Mouse (Mus musculus) heart, embryonic 14.5 days (tissue): ENCODE results near the gene Mapk1. TPM values are rescaled to one million over a fixed set of nuclear protein-coding genes. Genes with fewer than 3 reads are reported as not detected.

Source experiments
- ATAC-seq: fragments of 200-750 bp; cut with Nextera tagmentation; 2 replicates; pipeline ENCODE4 v1.8.0; 2017; ENCODE audit warnings: low read depth, moderate TSS enrichment; ENCODE audit not compliant: insufficient number of reproducible peaks, insufficient read depth, low FRiP score
- H3K27ac ChIP-seq, 2 experiments: fragments of 200-500 bp in 1 of 2; fragments of 300-500 bp in 1 of 2; sonication (generic) in 1 of 2; replicated peaks in 1 of 2; 2 replicates each; pipeline ENCODE4 v1.5.1; 2012 to 2014; ENCODE audit warnings: low read depth in 2 of 2, low read length in 2 of 2, control low read depth in 1 of 2, mild to moderate bottlenecking in 1 of 2, mixed read lengths in 1 of 2; ENCODE audit not compliant: control insufficient read depth in 1 of 2, insufficient read depth in 1 of 2
- H3K27me3 ChIP-seq: fragments of 300-500 bp; sonication (generic); 2 replicates; pipeline ENCODE4 v1.6.1; 2014; ENCODE audit warnings: mild to moderate bottlenecking, low read length, control low read depth; ENCODE audit not compliant: control insufficient read depth, insufficient read depth
- H3K36me3 ChIP-seq: fragments of 300-500 bp; sonication (generic); 2 replicates; pipeline ENCODE4 v1.6.1; 2014; ENCODE audit warnings: mild to moderate bottlenecking, control low read depth, low read length, mixed read lengths; ENCODE audit not compliant: control insufficient read depth, insufficient read depth
- H3K4me1 ChIP-seq, 2 experiments: fragments of 200-500 bp in 1 of 2; fragments of 300-500 bp in 1 of 2; sonication (generic) in 1 of 2; 2 replicates each; pipeline ENCODE4 v1.6.1; 2012 to 2014; ENCODE audit warnings: low read length in 2 of 2, control low read depth in 1 of 2, mixed read lengths in 1 of 2; ENCODE audit not compliant: control insufficient read depth in 2 of 2, insufficient read depth in 2 of 2
- H3K4me2 ChIP-seq: fragments of 300-500 bp; sonication (generic); 2 replicates; pipeline ENCODE4 v1.6.1; 2014; ENCODE audit warnings: mild to moderate bottlenecking, low read length
- H3K4me3 ChIP-seq, 2 experiments: fragments of 200-500 bp in 1 of 2; fragments of 300-500 bp in 1 of 2; sonication (generic) in 1 of 2; 2 replicates each; pipeline ENCODE4 v1.5.1; 2012 to 2014; ENCODE audit warnings: low read length in 2 of 2, mild to moderate bottlenecking in 2 of 2, control low read depth in 1 of 2, low read depth in 1 of 2, moderate library complexity in 1 of 2; ENCODE audit not compliant: control insufficient read depth in 1 of 2, insufficient read depth in 1 of 2
- H3K9ac ChIP-seq: fragments of 300-500 bp; sonication (generic); 2 replicates; pipeline ENCODE4 v1.6.1; 2014; ENCODE audit warnings: mild to moderate bottlenecking, low read length
- H3K9me3 ChIP-seq: fragments of 300-500 bp; sonication (generic); 2 replicates; pipeline ENCODE4 v1.6.1; 2016; ENCODE audit warnings: low read length, control low read depth; ENCODE audit not compliant: control insufficient read depth
- WGBS: fragments of 180-500 bp; shearing (Covaris S2); extraction: QIAGEN DNeasy Blood & Tissue Kit; methylation state at CpG from one replicate; pipeline ENCODE4 v1.1.7; 2014; 5-methylcytosine and 5-hydroxymethylcytosine counted together
- polyA plus RNA-seq: library from polyadenylated mRNA; unstranded; fragments of >200 nt; fragmentation: Nextera tagmentation; extraction: Ambion mirVana; gene quantifications from 2 replicates; pipeline ENCODE4 v1.2.1, GENCODE M21; 2014

Gene Mapk1
- polyA plus RNA-seq, 1 experiment from 2014 or later, result 162 TPM

GRCm38 (mm10) chr16:17015853-17016230 is 32.7 kb downstream of the Mapk1 start:
- H3K4me2 ChIP-seq, result no peak overlapping the region
- no peak overlapping the region for H3K4me3 ChIP-seq
- WGBS, result 86% methylated on average over 3 of the region's 3 CpGs
- H3K9ac ChIP-seq, result no peak overlapping the region
- no peak for ATAC-seq
- no peaks in the 10 kb centered on the region for H3K9me3 ChIP-seq
- H3K27ac ChIP-seq, result no peak overlapping the region
- no peaks in the 10 kb centered on the region for H3K27me3 ChIP-seq
- H3K36me3 ChIP-seq, result peaks cover 50% of the 10 kb centered on the region
- 0 out of 4 replicates have a peak, but pooled peaks cover 0 to 8% of the 10 kb centered on the region in 2 experiments for H3K4me1 ChIP-seq

DNA sequence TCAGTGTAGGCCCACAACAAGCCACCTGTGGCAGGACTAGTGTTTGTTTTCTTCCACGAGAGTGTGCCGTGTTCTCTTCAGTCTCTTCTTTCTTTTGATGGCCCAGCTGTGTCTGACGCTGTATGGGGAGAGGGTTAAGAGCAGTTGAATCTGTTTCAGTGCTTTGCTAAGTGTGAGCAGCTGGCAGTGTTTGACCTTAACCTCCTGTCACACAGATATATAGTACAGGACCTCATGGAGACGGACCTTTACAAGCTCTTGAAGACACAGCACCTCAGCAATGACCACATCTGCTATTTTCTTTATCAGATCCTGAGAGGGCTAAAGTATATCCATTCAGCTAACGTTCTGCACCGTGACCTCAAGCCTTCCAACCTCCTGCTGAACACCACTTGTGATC is 34.9 kb downstream of the Mapk1 start:
- Histone ChIP-seq H3K9me3 (no peaks in the 10 kb centered on the region), H3K27me3 (no peaks in the 10 kb centered on the region), H3K9ac (no peak overlapping the region), H3K4me3 (no peak overlapping the region), H3K4me2 (no peak overlapping the region), H3K4me1 (0 out of 4 replicates have a peak, but pooled peaks cover 0 to 8% of the 10 kb centered on the region in 2 experiments), H3K27ac (no peak overlapping the region), H3K36me3 (peaks cover 68% of the 10 kb centered on the region)
- ATAC-seq, result no peak
- WGBS, result 63% methylated on average over 6 of the region's 6 CpGs

GRCm38 (mm10) chr16:17024469-17025148 is 41.4 kb downstream of the Mapk1 start:
- 83% methylated on average over 3 of the region's 3 CpGs for WGBS

DNA sequence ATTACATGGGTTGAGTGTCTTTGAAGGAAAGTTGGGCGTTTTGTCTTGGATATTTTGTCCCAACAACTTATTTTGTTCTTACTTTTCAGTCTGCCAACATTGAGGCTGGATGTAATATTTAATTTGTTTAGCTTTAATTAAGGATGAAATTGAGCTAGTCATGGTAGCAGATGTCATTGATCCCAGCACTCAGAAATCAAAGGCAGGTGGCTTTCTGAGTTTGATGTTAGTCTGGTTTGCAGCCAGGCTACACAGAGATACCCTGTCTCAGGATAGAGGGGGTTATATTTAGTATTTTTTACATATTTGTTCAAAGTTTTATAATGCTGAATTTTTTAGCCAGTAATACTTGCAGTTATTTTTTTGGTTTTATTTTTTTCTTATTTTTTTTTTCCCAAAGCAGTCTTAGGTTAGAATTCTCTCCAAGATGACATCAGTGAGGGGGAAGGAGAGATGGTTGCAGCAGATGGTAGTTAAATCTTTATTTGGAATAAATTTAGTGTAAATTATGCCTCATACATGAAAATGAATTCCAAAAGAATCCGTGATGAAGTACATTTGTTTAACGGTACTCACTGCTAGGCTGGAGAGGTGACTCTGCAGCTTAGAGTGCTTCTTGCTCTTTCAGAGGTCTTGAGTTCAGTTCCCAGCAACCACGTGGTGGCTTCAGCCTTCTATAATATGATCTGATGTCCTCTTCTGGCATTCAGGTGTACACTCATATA is 47.0 kb downstream of the Mapk1 start:
- H3K27me3 ChIP-seq, result no peaks in the 10 kb centered on the region
- peaks cover 87% of the 10 kb centered on the region for H3K36me3 ChIP-seq
- ATAC-seq, result no peak
- 92% methylated on average over 4 of the region's 4 CpGs for WGBS
- H3K4me3 ChIP-seq, result no peak overlapping the region
- no peak overlapping the region for H3K27ac ChIP-seq
- no peaks in the 10 kb centered on the region for H3K4me1 ChIP-seq
- no peak overlapping the region for H3K4me2 ChIP-seq
- no peak overlapping the region for H3K9ac ChIP-seq
- H3K9me3 ChIP-seq, result no peaks in the 10 kb centered on the region

More at GRCm38 (mm10) chr16:17024469-17025148, 41.4 kb downstream of the Mapk1 start:
- Histone ChIP-seq H3K27ac (no peak overlapping the region), H3K27me3 (no peaks in the 10 kb centered on the region), H3K9ac (no peak overlapping the region), H3K36me3 (peaks cover 81% of the 10 kb centered on the region), H3K4me2 (no peak overlapping the region), H3K4me3 (no peak overlapping the region), H3K9me3 (no peaks in the 10 kb centered on the region), H3K4me1 (no peaks in the 10 kb centered on the region; a peak in 1 of 4 replicates)
- no peak for ATAC-seq

DNA sequence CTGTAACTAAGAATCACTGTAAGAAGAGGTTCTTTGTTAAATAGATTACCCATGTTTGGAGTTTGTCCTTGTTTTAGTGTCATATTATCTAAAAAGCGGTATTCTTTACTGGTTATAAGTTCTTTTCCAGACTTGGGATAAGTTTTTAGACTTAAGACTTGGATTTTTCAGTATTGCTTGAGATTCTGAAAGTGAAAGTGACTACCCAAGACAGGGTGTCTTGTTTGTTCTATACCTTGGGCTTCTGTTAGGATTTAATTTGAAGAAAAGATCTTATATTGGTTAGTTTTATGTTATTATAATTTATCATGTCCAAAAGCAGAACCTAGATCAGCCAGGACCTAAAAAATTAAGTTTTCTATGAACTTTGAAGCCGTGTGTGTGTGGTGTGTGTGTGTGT is 50.6 kb downstream of the Mapk1 start:
- WGBS, result 97% methylated on average over 2 of the region's 2 CpGs
- H3K4me1 ChIP-seq, result no peaks in the 10 kb centered on the region
- H3K9ac ChIP-seq, result no peak overlapping the region
- no peaks in the 10 kb centered on the region for H3K27me3 ChIP-seq
- H3K27ac ChIP-seq, result no peak overlapping the region
- H3K9me3 ChIP-seq, result no peaks in the 10 kb centered on the region
- H3K4me2 ChIP-seq, result no peak overlapping the region
- no peak overlapping the region for H3K4me3 ChIP-seq
- no peak for ATAC-seq
- H3K36me3 ChIP-seq, result peaks cover 92% of the 10 kb centered on the region

DNA sequence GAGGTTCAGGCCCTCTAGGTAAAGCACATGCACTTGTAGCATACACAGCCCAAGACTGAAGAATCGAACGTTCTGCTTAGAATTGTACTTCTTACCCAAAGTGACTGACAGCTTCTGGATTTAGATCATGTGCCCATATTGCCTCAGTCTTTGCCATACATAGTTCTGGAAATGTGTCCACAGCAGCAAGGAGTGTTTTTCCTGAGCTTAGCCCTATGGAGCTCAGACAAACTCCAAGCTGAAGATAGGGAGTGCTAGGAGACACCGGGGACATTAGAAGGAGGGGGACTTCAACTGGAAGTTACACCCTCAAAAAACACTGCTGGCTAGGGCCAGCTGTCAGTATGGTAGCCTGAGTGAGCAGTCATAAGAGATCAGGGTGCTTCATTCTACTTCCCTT is 57.5 kb downstream of the Mapk1 start:
- no peaks in the 10 kb centered on the region for H3K9me3 ChIP-seq
- H3K4me2 ChIP-seq, result no peak overlapping the region
- 94% methylated on average over 3 of the region's 3 CpGs for WGBS
- peaks cover 98% of the 10 kb centered on the region for H3K36me3 ChIP-seq
- no peak overlapping the region for H3K4me3 ChIP-seq
- H3K27me3 ChIP-seq, result no peaks in the 10 kb centered on the region
- ATAC-seq, result no peak
- H3K4me1 ChIP-seq, result no peaks in the 10 kb centered on the region; a peak in 1 of 4 replicates
- H3K27ac ChIP-seq, result no peak overlapping the region
- no peak overlapping the region for H3K9ac ChIP-seq

DNA sequence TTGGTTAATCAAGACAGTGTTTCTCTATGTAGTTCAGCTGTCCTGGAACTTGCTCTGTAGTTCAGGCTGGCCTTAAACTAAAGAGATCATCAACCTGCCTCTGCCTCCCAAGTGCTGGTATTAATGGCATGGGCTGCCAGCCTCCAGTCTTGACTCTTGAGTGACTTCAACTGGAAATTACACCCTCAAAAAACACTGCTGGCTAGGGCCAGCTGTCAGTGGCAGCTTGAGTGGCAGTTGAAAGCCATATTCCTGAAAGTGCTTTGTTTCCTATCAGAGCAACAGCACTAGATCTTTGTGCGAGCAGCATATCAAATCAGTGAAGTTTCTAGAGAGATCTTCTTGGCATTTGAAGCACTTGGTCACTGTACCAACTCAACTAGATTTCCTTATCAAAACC is 58.2 kb downstream of the Mapk1 start:
- ATAC-seq, result no peak
- WGBS, result 70% methylated on average over 1 of the region's 1 CpGs
- Histone ChIP-seq H3K4me3 (no peak overlapping the region), H3K4me2 (no peak overlapping the region), H3K9ac (no peak overlapping the region), H3K9me3 (no peaks in the 10 kb centered on the region), H3K27ac (no peak overlapping the region), H3K4me1 (no peaks in the 10 kb centered on the region; a peak in 1 of 4 replicates), H3K27me3 (no peaks in the 10 kb centered on the region), H3K36me3 (peaks cover 97% of the 10 kb centered on the region)
